Mouse (Mus musculus) kidney, postnatal 25 days (tissue): ENCODE data around the gene Mrpl27.
A peak's percentile ranks its signal among the peaks of the same experiment; 100 is the strongest.

Source experiments
- DNase-seq, 2 experiments: peaks; one replicate each; pipeline ENCODE4 v3.0.0; 2021; ENCODE audit warnings: mixed read lengths in 2 of 2

The Mrpl27 gene

GRCm38 (mm10) chr11:94653663-94654436, at the start of gene Mrpl27, which contains the start of gene Eme1:
Mrpl27 (plus strand) TSS chr11:94653767.
Eme1 (minus strand) TSS chr11:94653964.
- DNase-seq = peak; percentile 89 to 91

GRCm38 (mm10) chr11:94610744-94611740, 42.5 kb upstream of the Mrpl27 start:
- peak; percentile 29 to 40 for DNase-seq

GRCm38 (mm10) chr11:94614603-94615002, 39.0 kb upstream of the Mrpl27 start:
- DNase-seq = no peak

- DNase-seq = no peak
Measured at GRCm38 (mm10) chr11:94615494-94615893, 38.1 kb upstream of the Mrpl27 start.

GRCm38 (mm10) chr11:94617646-94618045, 35.9 kb upstream of the Mrpl27 start:
- DNase-seq = no peak

- peak; percentile 26 to 60 for DNase-seq
Measured at GRCm38 (mm10) chr11:94620766-94621457, 32.7 kb upstream of the Mrpl27 start.

- DNase-seq = no peak
Measured at GRCm38 (mm10) chr11:94621458-94621852, 32.1 kb upstream of the Mrpl27 start.

GRCm38 (mm10) chr11:94622162-94622561, 31.4 kb upstream of the Mrpl27 start:
- DNase-seq = no peak

- peak; percentile 89 to 94 for DNase-seq
Measured at GRCm38 (mm10) chr11:94629199-94629883, 24.2 kb upstream of the Mrpl27 start, which contains the start of gene Lrrc59. Lrrc59 (plus strand) TSS chr11:94629767.

- no peak for DNase-seq
Measured at GRCm38 (mm10) chr11:94629884-94630198, 23.7 kb upstream of the Mrpl27 start.

GRCm38 (mm10) chr11:94630199-94631011, 23.2 kb upstream of the Mrpl27 start:
- DNase-seq = peak; percentile 36 to 46

- DNase-seq = no peak
Measured at GRCm38 (mm10) chr11:94631969-94632368, 21.6 kb upstream of the Mrpl27 start.

GRCm38 (mm10) chr11:94632988-94633387, 20.6 kb upstream of the Mrpl27 start:
- no peak for DNase-seq

GRCm38 (mm10) chr11:94634431-94634830, 19.1 kb upstream of the Mrpl27 start:
- peak; percentile 68 to 81 for DNase-seq

GRCm38 (mm10) chr11:94644461-94645219, 8.9 kb upstream of the Mrpl27 start:
- DNase-seq = no peak

- DNase-seq = no peak
Measured at GRCm38 (mm10) chr11:94646457-94646856, 7.1 kb upstream of the Mrpl27 start.

GRCm38 (mm10) chr11:94651241-94651640, 2.3 kb upstream of the Mrpl27 start:
- peak in 1 of 2 experiments; percentile 21 for DNase-seq

- no peak for DNase-seq
Measured at GRCm38 (mm10) chr11:94652973-94653372, 594 bp upstream of the Mrpl27 start.

- DNase-seq = peak in 1 of 2 experiments; percentile 29
Measured at GRCm38 (mm10) chr11:94661344-94661743, 7.8 kb downstream of the Mrpl27 start.

- DNase-seq = peak; percentile 52 to 80
Measured at GRCm38 (mm10) chr11:94665281-94665680, 11.7 kb downstream of the Mrpl27 start.
